Mouse (Mus musculus) heart, embryonic 13.5 days (tissue): ENCODE data around the gene Ksr1. TPM values are rescaled to one million over a fixed set of nuclear protein-coding genes. Genes with fewer than 3 reads are reported as not detected.

Experiments
- ATAC-seq: fragments of 200-750 bp; cut with Nextera tagmentation; 2 replicates; pipeline ENCODE4 v1.8.0; 2017; ENCODE audit warnings: moderate TSS enrichment; ENCODE audit not compliant: insufficient number of reproducible peaks, low FRiP score, low TSS enrichment; ENCODE audit errors: extremely low read depth
- H3K27ac ChIP-seq: fragments of 300-500 bp; sonication (generic); replicated peaks from 2 replicates; pipeline ENCODE4 v1.5.1; 2015; ENCODE audit warnings: moderate library complexity, mild to moderate bottlenecking, inconsistent platforms
- H3K27me3 ChIP-seq: fragments of 300-500 bp; sonication (generic); replicated peaks from 2 replicates; pipeline ENCODE4 v1.6.1; 2015; ENCODE audit warnings: mild to moderate bottlenecking, inconsistent platforms
- H3K36me3 ChIP-seq: fragments of 300-500 bp; sonication (generic); 2 replicates; pipeline ENCODE4 v1.6.1; 2015; ENCODE audit warnings: mild to moderate bottlenecking, inconsistent platforms
- H3K4me1 ChIP-seq: fragments of 300-500 bp; sonication (generic); 2 replicates; pipeline ENCODE4 v1.6.1; 2015; ENCODE audit warnings: inconsistent platforms
- H3K4me2 ChIP-seq: fragments of 300-500 bp; sonication (generic); 2 replicates; pipeline ENCODE4 v1.6.1; 2015; ENCODE audit warnings: inconsistent platforms, mild to moderate bottlenecking, moderate library complexity
- H3K4me3 ChIP-seq: fragments of 300-500 bp; sonication (generic); 2 replicates; pipeline ENCODE4 v1.5.1; 2015; ENCODE audit warnings: moderate library complexity, mild to moderate bottlenecking, inconsistent platforms
- H3K9ac ChIP-seq: fragments of 300-500 bp; sonication (generic); 2 replicates; pipeline ENCODE4 v1.6.1; 2015; ENCODE audit warnings: inconsistent platforms, mild to moderate bottlenecking, moderate library complexity
- H3K9me3 ChIP-seq: fragments of 300-500 bp; sonication (generic); 2 replicates; pipeline ENCODE4 v1.6.1; 2016; ENCODE audit warnings: inconsistent platforms
- WGBS: fragments of 180-500 bp; shearing (Covaris S2); methylation state at CpG from one replicate; pipeline ENCODE4 v1.1.7; 2015; ENCODE audit warnings: mixed read lengths; 5-methylcytosine and 5-hydroxymethylcytosine counted together
- polyA plus RNA-seq: library from polyadenylated mRNA; unstranded; fragments of >200 nt; fragmentation: Nextera tagmentation; extraction: Ambion mirVana; gene quantifications from 2 replicates; pipeline ENCODE4 v1.2.1, GENCODE M21; 2015

The Ksr1 gene
- polyA plus RNA-seq, 1 experiment from 2014 or later = 2.4 TPM

GRCm38 (mm10) chr11:79064311-79064710 is 81.9 kb downstream of the Ksr1 start:
- no peaks in the 10 kb centered on the region for H3K27me3 ChIP-seq
- no peaks in the 10 kb centered on the region for H3K9me3 ChIP-seq
- peaks cover 87% of the 10 kb centered on the region for H3K4me1 ChIP-seq
- H3K4me2 ChIP-seq = no peak overlapping the region
- peak overlapping the region; percentile 86 for H3K27ac ChIP-seq
- H3K36me3 ChIP-seq = no peaks in the 10 kb centered on the region
- H3K9ac ChIP-seq = no peak overlapping the region
- WGBS = 78% methylated on average over 8 of the region's 8 CpGs
- no peak for ATAC-seq
- no peak overlapping the region for H3K4me3 ChIP-seq

GRCm38 (mm10) chr11:79063616-79064015 is 82.6 kb downstream of the Ksr1 start:
- H3K27ac ChIP-seq = peak overlapping the region; percentile 86

GRCm38 (mm10) chr11:79062897-79063296 is 83.3 kb downstream of the Ksr1 start:
- Histone ChIP-seq H3K36me3 (no peaks in the 10 kb centered on the region), H3K4me3 (no peak overlapping the region), H3K9me3 (no peaks in the 10 kb centered on the region), H3K27ac (peak overlapping the region; percentile 86), H3K4me2 (no peak overlapping the region), H3K9ac (no peak overlapping the region), H3K27me3 (no peaks in the 10 kb centered on the region), H3K4me1 (peaks cover 93% of the 10 kb centered on the region)
- ATAC-seq = no peak
- 82% methylated on average over 5 of the region's 5 CpGs for WGBS

More at GRCm38 (mm10) chr11:79063616-79064015, 82.6 kb downstream of the Ksr1 start:
- ATAC-seq = no peak
- H3K9me3 ChIP-seq = no peaks in the 10 kb centered on the region
- H3K4me1 ChIP-seq = peaks cover 90% of the 10 kb centered on the region
- no peak overlapping the region for H3K4me2 ChIP-seq
- 50% methylated on average over 7 of the region's 7 CpGs for WGBS
- no peaks in the 10 kb centered on the region for H3K36me3 ChIP-seq
- H3K27me3 ChIP-seq = no peaks in the 10 kb centered on the region
- peak overlapping the region; percentile 63 for H3K9ac ChIP-seq
- no peak overlapping the region for H3K4me3 ChIP-seq

GRCm38 (mm10) chr11:79061839-79062238 is 84.4 kb downstream of the Ksr1 start:
- Histone ChIP-seq H3K9me3 (no peaks in the 10 kb centered on the region), H3K4me1 (peaks cover 96% of the 10 kb centered on the region), H3K9ac (no peak overlapping the region), H3K4me3 (no peak overlapping the region), H3K27ac (no peak overlapping the region), H3K36me3 (no peaks in the 10 kb centered on the region), H3K27me3 (no peaks in the 10 kb centered on the region), H3K4me2 (no peak overlapping the region)
- WGBS = 61% methylated on average over 7 of the region's 7 CpGs
- ATAC-seq = no peak

- Histone ChIP-seq H3K9me3 (no peaks in the 10 kb centered on the region), H3K27me3 (no peaks in the 10 kb centered on the region), H3K4me2 (peak overlapping the region; percentile 53), H3K4me3 (0 out of 2 replicates have a peak overlapping the region, but pooled peaks have one; percentile 8), H3K9ac (peak overlapping the region; percentile 63), H3K4me1 (peaks cover 98% of the 10 kb centered on the region), H3K36me3 (no peaks in the 10 kb centered on the region), H3K27ac (peak overlapping the region; percentile 94)
- no peak for ATAC-seq
- whole genome bisulfite sequencing = 22% methylated on average over 5 of the region's 5 CpGs
These were observed 86.4 kb downstream of the Ksr1 start for GRCm38 (mm10) chr11:79059850-79060249.

- no peak for ATAC-seq
- 48% methylated on average over 4 of the region's 4 CpGs for WGBS
These were observed 87.1 kb downstream of the Ksr1 start for GRCm38 (mm10) chr11:79059062-79059461.

GRCm38 (mm10) chr11:79058610-79059009 is 87.6 kb downstream of the Ksr1 start:
- H3K36me3 ChIP-seq = no peaks in the 10 kb centered on the region
- no peaks in the 10 kb centered on the region for H3K27me3 ChIP-seq
- ATAC-seq = no peak
- H3K4me2 ChIP-seq = peak overlapping the region; percentile 53; the same call in 1 of the 2 replicates
- WGBS = 77% methylated on average over 6 of the region's 6 CpGs
- H3K4me3 ChIP-seq = no peak overlapping the region
- no peak overlapping the region for H3K9ac ChIP-seq
- H3K4me1 ChIP-seq = peaks cover 95% of the 10 kb centered on the region
- peak overlapping the region; percentile 94 for H3K27ac ChIP-seq
- H3K9me3 ChIP-seq = no peaks in the 10 kb centered on the region

More at GRCm38 (mm10) chr11:79059062-79059461, 87.1 kb downstream of the Ksr1 start:
- H3K27me3 ChIP-seq = no peaks in the 10 kb centered on the region
- H3K27ac ChIP-seq = peak overlapping the region; percentile 94
- H3K4me1 ChIP-seq = peaks cover 98% of the 10 kb centered on the region
- H3K9ac ChIP-seq = peak overlapping the region; percentile 63; the same call in 1 of the 2 replicates
- peak overlapping the region; percentile 53 for H3K4me2 ChIP-seq
- no peak overlapping the region for H3K4me3 ChIP-seq
- no peaks in the 10 kb centered on the region for H3K36me3 ChIP-seq
- no peaks in the 10 kb centered on the region for H3K9me3 ChIP-seq

- Histone ChIP-seq H3K9me3 (no peaks in the 10 kb centered on the region), H3K4me1 (peaks cover 95% of the 10 kb centered on the region), H3K27me3 (no peaks in the 10 kb centered on the region), H3K9ac (peak overlapping the region; percentile 56; the same call in 1 of the 2 replicates), H3K36me3 (no peaks in the 10 kb centered on the region), H3K4me3 (no peak overlapping the region), H3K27ac (peak overlapping the region; percentile 94), H3K4me2 (no peak overlapping the region)
- no peak for ATAC-seq
- 43% methylated on average over 4 of the region's 4 CpGs for WGBS
These were observed 88.4 kb downstream of the Ksr1 start for GRCm38 (mm10) chr11:79057809-79058208.

- WGBS = 67% methylated on average over 4 of the region's 4 CpGs
- Histone ChIP-seq H3K4me1 (peaks cover 95% of the 10 kb centered on the region), H3K27ac (peak overlapping the region; percentile 94), H3K4me2 (no peak overlapping the region), H3K9ac (no peak overlapping the region; the same call in 1 of the 2 replicates), H3K36me3 (no peaks in the 10 kb centered on the region), H3K27me3 (no peaks in the 10 kb centered on the region), H3K4me3 (no peak overlapping the region), H3K9me3 (no peaks in the 10 kb centered on the region)
- no peak for ATAC-seq
These were observed 89.3 kb downstream of the Ksr1 start for GRCm38 (mm10) chr11:79056891-79057290.

- Histone ChIP-seq H3K9me3 (no peaks in the 10 kb centered on the region), H3K27ac (peak overlapping the region; percentile 94), H3K4me1 (peaks cover 96% of the 10 kb centered on the region)
These were observed 90.2 kb downstream of the Ksr1 start for GRCm38 (mm10) chr11:79056027-79056426.

GRCm38 (mm10) chr11:79055161-79055560 is 91.0 kb downstream of the Ksr1 start:
- peak overlapping the region; percentile 94 for H3K27ac ChIP-seq

More at GRCm38 (mm10) chr11:79056027-79056426, 90.2 kb downstream of the Ksr1 start:
- no peak for ATAC-seq
- Histone ChIP-seq H3K4me2 (no peak overlapping the region), H3K4me3 (no peak overlapping the region), H3K9ac (no peak overlapping the region), H3K36me3 (no peaks in the 10 kb centered on the region), H3K27me3 (no peaks in the 10 kb centered on the region)
- 55% methylated on average over 2 of the region's 2 CpGs for WGBS

More at GRCm38 (mm10) chr11:79055161-79055560, 91.0 kb downstream of the Ksr1 start:
- no peaks in the 10 kb centered on the region for H3K27me3 ChIP-seq
- ATAC-seq = no peak
- no peaks in the 10 kb centered on the region for H3K9me3 ChIP-seq
- H3K9ac ChIP-seq = peak overlapping the region; percentile 26; the same call in 1 of the 2 replicates
- no peak overlapping the region for H3K4me3 ChIP-seq
- H3K4me1 ChIP-seq = peaks cover 92% of the 10 kb centered on the region
- no peaks in the 10 kb centered on the region for H3K36me3 ChIP-seq
- 67% methylated on average over 8 of the region's 8 CpGs for WGBS
- H3K4me2 ChIP-seq = no peak overlapping the region
